Mouse (Mus musculus): ENCODE measurements around the gene Zfp57.

DNA sequence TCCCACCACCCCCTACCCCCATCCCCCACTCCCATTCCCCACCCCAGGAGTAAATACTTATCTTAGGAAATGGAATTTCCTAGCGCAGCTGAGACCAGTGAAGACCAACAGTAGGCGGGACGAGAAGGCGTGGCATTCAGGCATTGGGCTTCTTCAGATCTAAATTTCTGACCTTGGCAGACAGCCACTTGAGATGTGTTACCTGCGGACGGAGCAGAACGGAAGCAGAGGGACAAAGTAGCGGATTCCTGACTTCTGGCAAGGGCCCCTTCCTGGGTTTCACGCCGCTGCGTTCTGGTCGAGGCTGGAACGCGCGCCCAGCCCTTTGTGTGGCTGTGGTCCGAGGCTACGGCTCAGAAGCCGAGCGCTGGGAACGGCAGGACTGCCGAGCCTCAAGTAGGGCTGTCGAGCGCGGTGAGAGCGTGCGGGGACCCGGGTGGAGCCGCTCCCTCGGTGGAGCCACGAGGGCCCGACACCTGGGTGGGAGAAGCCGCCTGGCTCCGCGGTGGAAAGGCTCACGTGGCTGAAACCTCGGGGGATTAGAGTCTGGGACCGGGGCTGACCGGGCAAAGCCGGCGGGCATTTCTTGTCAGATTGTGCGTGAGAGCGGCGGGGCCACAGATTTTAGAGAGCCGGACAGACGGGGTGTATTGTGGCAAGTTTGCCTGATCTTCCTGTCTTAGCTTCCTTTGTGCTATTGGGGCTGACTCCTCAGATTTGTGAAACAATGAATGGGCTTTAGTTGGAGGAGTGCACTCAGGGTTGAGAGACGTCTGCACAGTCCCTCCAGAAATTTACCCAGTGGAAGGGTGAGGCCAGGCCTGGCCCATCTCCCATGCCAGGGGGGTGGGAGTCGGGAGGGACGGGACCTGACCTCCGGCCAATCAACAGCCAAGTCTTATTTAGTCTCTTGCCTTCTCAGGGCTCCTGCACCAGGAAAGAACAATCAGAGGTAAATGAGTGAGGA lies 1.7 kb downstream of the Zfp57 start:
- TF ChIP-seq CTCF (IDR thresholded peaks at IDR 0.05; ENCODE audit: low read depth, low read length): no peak
- peak; percentile 83 for TF ChIP-seq POLR2A (IDR thresholded peaks at IDR 0.05; ENCODE audit: insufficient read depth, low read length)
- TF ChIP-seq EP300 (IDR thresholded peaks at IDR 0.05; ENCODE audit: insufficient read depth, low read depth, low read length): peak; percentile 74; the same call in 1 of the 2 replicates

Data from ES-Bruce4 (cell line).